Mouse (Mus musculus) forebrain, embryonic 12.5 days (tissue): ENCODE results near the gene Cbl. TPM values are rescaled to one million over a fixed set of nuclear protein-coding genes. Genes with fewer than 3 reads are reported as not detected.
A peak's percentile ranks its signal among the peaks of the same experiment; 100 is the strongest.
"Not testable (repeated sequence)": the region's sequence is repeated elsewhere in the genome, so short reads cannot be mapped to it uniquely, and the experiment has no call there.

Experiments used
- ATAC-seq: fragments of 200-750 bp; cut with Nextera tagmentation; 2 replicates; pipeline ENCODE4 v1.8.0; 2017; ENCODE audit warnings: moderate TSS enrichment; ENCODE audit not compliant: low FRiP score
- H3K27ac ChIP-seq: fragments of 300-500 bp; sonication (generic); 2 replicates; pipeline ENCODE4 v1.5.1; 2016; ENCODE audit warnings: mild to moderate bottlenecking
- H3K27me3 ChIP-seq: fragments of 300-500 bp; sonication (generic); 2 replicates; pipeline ENCODE4 v1.6.1; 2016; ENCODE audit warnings: mild to moderate bottlenecking
- H3K36me3 ChIP-seq: fragments of 300-500 bp; sonication (generic); replicated peaks from 2 replicates; pipeline ENCODE4 v1.6.1; 2016; ENCODE audit warnings: mild to moderate bottlenecking
- H3K4me1 ChIP-seq: fragments of 300-500 bp; sonication (generic); 2 replicates; pipeline ENCODE4 v1.6.1; 2016
- H3K4me2 ChIP-seq: fragments of 300-500 bp; sonication (generic); 2 replicates; pipeline ENCODE4 v1.6.1; 2016; ENCODE audit warnings: mild to moderate bottlenecking, moderate library complexity
- H3K4me3 ChIP-seq: fragments of 300-500 bp; sonication (generic); replicated peaks from 2 replicates; pipeline ENCODE4 v1.5.1; 2016; ENCODE audit warnings: mild to moderate bottlenecking
- H3K9ac ChIP-seq: fragments of 300-500 bp; sonication (generic); 2 replicates; pipeline ENCODE4 v1.6.1; 2016; ENCODE audit warnings: mild to moderate bottlenecking
- H3K9me3 ChIP-seq: fragments of 300-500 bp; sonication (generic); 2 replicates; pipeline ENCODE4 v1.6.1; 2016
- WGBS: fragments of 180-500 bp; shearing (Covaris S2); methylation state at CpG from one replicate; pipeline ENCODE4 v1.1.7; 2016; 5-methylcytosine and 5-hydroxymethylcytosine counted together
- polyA plus RNA-seq: library from polyadenylated mRNA; unstranded; fragments of >200 nt; fragmentation: Nextera tagmentation; extraction: Ambion mirVana; gene quantifications from 2 replicates; pipeline ENCODE4 v1.2.1, GENCODE M21; 2016

Gene Cbl
- polyA plus RNA-seq, 1 experiment from 2014 or later: 28.7 TPM

DNA sequence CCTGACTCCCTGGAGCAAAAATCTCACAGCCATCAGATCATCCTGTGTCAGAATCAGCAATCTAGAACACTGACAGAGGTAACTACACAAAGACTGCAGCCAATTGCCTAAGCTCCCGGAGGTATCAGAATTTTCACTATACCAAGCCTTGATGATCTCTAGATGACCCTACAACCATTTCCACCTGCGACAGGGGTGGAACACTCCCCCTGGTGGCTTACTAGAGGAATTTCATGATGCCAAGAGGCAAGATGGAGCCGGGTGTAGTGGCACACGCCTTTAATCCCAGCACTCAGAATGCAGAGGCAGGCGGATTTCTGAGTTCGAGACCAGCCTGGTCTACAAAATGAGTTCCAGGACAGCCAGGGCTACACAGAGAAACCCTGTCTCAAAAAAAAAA is 109.5 kb downstream of the Cbl start:
- Histone ChIP-seq H3K36me3 (no peaks in the 10 kb centered on the region), H3K4me3 (no peak overlapping the region), H3K9ac (no peak overlapping the region), H3K4me2 (no peak overlapping the region), H3K9me3 (no peaks in the 10 kb centered on the region), H3K4me1 (peaks cover 11% of the 10 kb centered on the region), H3K27me3 (0 out of 2 replicates have a peak, but pooled peaks cover 5% of the 10 kb centered on the region), H3K27ac (no peak overlapping the region)
- ATAC-seq: no peak
- WGBS: 71% methylated on average over 6 of the region's 6 CpGs

DNA sequence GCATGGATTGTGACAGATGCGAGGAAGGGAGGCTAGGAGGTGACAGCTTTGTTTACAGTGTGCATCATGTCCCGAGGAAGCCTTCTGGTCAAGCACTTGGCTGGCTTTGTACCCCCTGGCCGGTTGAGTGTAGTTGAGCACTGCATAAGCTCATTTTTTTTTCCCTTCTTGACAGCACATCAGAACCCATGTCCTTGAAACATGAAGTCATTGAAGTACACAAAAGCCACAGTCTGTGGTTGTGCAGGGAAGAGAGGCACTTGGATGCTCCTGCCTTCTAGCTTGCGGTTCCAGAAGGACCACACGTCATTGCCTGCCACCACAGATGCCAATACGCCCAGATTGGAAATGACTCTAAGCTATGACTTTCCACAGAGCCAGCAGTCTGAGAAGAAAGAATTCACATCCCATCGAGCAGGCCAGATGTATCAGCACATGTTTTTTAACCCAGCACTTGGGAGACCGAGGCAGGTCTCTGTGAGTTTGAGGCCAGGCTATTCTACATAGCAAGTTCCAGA is 113.8 kb downstream of the Cbl start:
- H3K9ac ChIP-seq: no peak overlapping the region
- H3K36me3 ChIP-seq: no peaks in the 10 kb centered on the region
- H3K27me3 ChIP-seq: no peaks in the 10 kb centered on the region
- H3K4me3 ChIP-seq: no peak overlapping the region
- H3K27ac ChIP-seq: no peak overlapping the region
- no peak for ATAC-seq
- WGBS: 87% methylated on average over 8 of the region's 8 CpGs
- H3K4me2 ChIP-seq: no peak overlapping the region
- no peaks in the 10 kb centered on the region for H3K4me1 ChIP-seq
- no peaks in the 10 kb centered on the region for H3K9me3 ChIP-seq

DNA sequence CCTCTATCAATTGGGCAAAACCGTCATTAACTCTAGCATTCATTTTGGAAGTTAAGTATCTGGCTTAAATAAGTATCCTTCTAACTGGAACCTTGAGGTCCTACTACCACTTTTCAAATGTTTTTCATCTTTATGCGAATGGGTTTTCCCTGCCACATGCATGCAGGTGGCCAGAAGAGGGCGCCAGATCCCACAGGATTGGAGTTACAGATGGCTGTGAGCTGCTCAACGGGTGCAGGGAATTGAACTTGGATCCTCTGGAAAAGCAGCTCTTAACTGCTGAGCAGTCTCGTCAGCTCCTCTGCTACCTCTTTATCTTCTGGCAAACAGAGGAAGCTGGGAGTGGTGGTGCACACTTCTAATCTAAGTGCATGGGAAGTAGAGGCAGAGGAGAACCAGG is 114.8 kb downstream of the Cbl start:
- Histone ChIP-seq H3K9ac (no peak overlapping the region), H3K27me3 (no peaks in the 10 kb centered on the region), H3K9me3 (no peaks in the 10 kb centered on the region), H3K4me2 (no peak overlapping the region), H3K4me1 (no peaks in the 10 kb centered on the region), H3K36me3 (no peaks in the 10 kb centered on the region), H3K4me3 (no peak overlapping the region), H3K27ac (no peak overlapping the region)
- ATAC-seq: no peak
- WGBS: 48% methylated on average over 5 of the region's 5 CpGs

DNA sequence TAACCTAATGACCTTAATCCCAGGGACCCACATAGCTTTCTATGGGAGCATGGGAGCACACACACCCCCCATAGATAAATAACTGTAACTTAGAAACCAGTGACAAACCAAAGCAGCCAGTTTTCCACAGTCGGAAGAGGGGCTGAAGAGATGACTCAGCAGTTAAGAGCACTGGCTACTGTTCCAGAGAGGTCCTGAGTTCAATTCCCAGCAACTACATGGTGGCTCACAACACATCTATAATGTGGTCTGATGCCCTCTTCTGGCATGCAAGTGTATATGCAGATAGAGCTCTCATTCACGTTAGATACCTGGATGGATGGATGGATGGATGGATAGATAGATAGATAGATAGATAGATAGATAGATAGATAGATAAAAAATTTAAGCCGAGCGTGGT is 117.7 kb downstream of the Cbl start:
- 88% methylated on average over 4 of the region's 4 CpGs for WGBS
- H3K9ac ChIP-seq: no peak overlapping the region
- no peak for ATAC-seq

DNA sequence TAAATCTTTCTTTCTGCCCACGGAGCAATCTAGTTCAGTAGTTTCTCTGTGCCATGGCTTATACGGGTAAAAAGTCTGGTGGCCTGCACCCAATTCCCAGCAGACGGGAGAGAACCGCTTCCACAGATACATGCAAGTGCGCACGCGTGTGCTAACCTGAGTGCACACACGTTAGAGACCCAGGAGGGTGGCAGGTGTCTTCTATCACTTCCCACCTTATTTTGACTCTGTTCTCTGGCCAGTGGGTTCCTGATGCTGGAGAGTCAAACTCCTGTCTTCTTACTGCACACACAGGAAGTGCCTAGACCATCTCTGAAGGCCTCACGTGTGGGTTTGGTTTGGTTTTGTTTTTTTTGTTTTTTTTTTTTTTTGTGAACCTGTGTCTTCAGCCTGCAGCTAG is 118.2 kb downstream of the Cbl start:
- H3K9ac ChIP-seq: no peak overlapping the region
- H3K36me3 ChIP-seq: no peaks in the 10 kb centered on the region
- no peak for ATAC-seq
- 95% methylated on average over 9 of the region's 9 CpGs for WGBS
- H3K4me2 ChIP-seq: no peak overlapping the region
- no peaks in the 10 kb centered on the region for H3K27me3 ChIP-seq
- no peaks in the 10 kb centered on the region for H3K9me3 ChIP-seq
- no peak overlapping the region for H3K4me3 ChIP-seq
- no peak overlapping the region for H3K27ac ChIP-seq
- peaks cover 9% of the 10 kb centered on the region for H3K4me1 ChIP-seq

More for the DNA sequence above, 117.7 kb downstream of the Cbl start:
- Histone ChIP-seq H3K9me3 (no peaks in the 10 kb centered on the region), H3K27me3 (no peaks in the 10 kb centered on the region), H3K4me1 (peaks cover 7% of the 10 kb centered on the region), H3K4me2 (no peak overlapping the region), H3K36me3 (no peaks in the 10 kb centered on the region), H3K27ac (no peak overlapping the region), H3K4me3 (no peak overlapping the region)

DNA sequence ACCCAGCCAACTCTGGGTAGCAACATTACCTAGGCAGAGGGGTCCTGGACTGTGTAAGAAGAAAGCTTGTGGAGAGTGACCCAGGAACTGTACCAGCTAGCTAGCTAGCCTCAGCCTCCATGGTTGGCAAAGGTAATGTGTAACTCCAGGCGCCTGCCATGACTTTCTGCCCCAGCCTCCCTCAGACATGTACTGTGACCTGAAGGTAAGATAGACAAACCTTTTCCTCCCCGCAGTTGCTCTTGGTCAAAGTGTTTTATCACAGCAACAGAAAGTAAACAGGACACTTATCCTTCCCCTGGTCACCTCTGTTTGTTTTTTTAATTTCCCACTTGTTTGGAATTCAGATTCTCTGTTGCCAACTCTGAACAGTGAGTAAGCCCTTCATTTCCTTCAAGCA is 119.4 kb downstream of the Cbl start:
- Histone ChIP-seq H3K36me3 (peaks cover 4% of the 10 kb centered on the region; the same call in 1 of the 2 replicates), H3K27ac (no peak overlapping the region)
- WGBS: 91% methylated on average over 2 of the region's 2 CpGs

DNA sequence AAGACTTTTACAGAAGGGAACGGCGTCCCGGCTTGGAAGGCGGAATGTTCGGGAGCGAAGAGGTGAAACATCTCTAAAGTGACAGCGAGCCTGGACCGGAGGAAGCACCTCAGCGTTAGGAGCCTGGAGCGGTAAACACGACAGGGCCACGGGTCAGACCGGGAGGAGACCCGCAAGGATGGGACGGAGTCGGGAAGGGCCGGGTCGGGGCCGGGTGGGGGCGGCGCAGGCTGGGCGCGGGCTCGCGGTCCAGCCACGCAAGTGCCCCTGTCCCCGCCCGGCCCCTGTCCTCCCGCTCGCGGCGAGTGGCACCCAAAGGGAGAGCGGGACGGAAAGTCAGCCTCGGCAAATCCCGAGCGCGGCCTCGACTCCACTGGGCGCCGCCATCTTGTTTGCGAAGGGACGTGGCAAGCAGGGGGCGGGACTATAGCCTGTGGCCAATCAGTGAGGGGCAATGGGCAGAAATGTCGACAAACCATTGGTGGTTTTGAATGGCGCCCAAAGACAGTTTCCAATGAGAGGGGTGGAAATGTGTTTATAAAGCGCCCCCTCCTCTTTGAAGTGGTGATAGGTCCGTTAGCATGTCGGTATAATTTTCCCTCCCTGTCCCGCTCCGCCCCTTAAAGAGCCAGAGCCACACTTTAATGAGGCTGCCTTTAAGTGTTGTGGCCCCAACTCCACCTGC is 120.6 kb downstream of the Cbl start, which contains the start of the genes Gm49380 and Rnf26:
Gene Gm49380, minus strand, starts transcription at position 396 of the 685 bp plus-strand sequence.
Gene Rnf26, minus strand, starts transcription at position 413 of the 685 bp plus-strand sequence.
- Histone ChIP-seq H3K9ac (peak within 1 kb of the TSS; percentile 80), H3K27ac (0 out of 2 replicates have a peak within 1 kb of the TSS, but pooled peaks have one; percentile 59)
- WGBS: under 1% methylated on average over 42 of the region's 51 CpGs

More for the DNA sequence above, 119.4 kb downstream of the Cbl start:
- Histone ChIP-seq H3K4me2 (no peak overlapping the region), H3K27me3 (no peaks in the 10 kb centered on the region), H3K9me3 (no peaks in the 10 kb centered on the region), H3K9ac (no peak overlapping the region), H3K4me1 (peaks cover 20% of the 10 kb centered on the region), H3K4me3 (no peak overlapping the region)
- ATAC-seq: no peak

DNA sequence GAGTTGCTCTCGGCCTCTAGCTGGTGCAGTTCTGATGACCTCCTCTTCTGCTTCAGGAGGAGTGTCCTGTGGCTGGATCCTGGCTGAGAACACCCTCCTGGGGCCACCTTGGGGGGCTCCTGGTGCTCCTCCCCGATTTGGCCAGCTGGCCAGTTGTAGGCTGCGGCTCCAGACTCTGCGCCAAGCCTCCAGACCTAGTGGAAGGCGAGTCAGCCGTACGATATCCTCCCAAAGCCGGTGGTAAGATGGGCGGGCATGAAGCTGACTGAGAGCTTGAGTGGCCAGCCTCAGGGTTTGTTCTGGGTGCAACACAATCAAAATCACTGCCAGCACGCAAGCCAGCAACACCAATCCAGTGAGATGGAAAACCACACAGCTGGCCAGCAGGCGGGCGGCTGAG is 121.9 kb downstream of the Cbl start:
- H3K9ac ChIP-seq, H3K27ac ChIP-seq, H3K36me3 ChIP-seq, ATAC-seq, H3K27me3 ChIP-seq, H3K9me3 ChIP-seq: not testable (repeated sequence)
- WGBS: 72% methylated on average over 9 of the region's 12 CpGs
- Histone ChIP-seq H3K4me2 (peak overlapping the region; percentile 59), H3K4me3 (peak overlapping the region; percentile 80), H3K4me1 (peaks cover 45% of the 10 kb centered on the region)

More for the DNA sequence above, 120.6 kb downstream of the Cbl start, which contains the start of the genes Gm49380 and Rnf26:
- Histone ChIP-seq H3K9me3 (no peaks in the 10 kb centered on the region), H3K36me3 (peaks cover 10% of the 10 kb centered on the region; the same call in 1 of the 2 replicates), H3K4me3 (peak within 1 kb of the TSS; percentile 80), H3K4me2 (peak within 1 kb of the TSS; percentile 59), H3K4me1 (peaks cover 32% of the 10 kb centered on the region), H3K27me3 (no peaks in the 10 kb centered on the region)
- peak; percentile 96 for ATAC-seq

DNA sequence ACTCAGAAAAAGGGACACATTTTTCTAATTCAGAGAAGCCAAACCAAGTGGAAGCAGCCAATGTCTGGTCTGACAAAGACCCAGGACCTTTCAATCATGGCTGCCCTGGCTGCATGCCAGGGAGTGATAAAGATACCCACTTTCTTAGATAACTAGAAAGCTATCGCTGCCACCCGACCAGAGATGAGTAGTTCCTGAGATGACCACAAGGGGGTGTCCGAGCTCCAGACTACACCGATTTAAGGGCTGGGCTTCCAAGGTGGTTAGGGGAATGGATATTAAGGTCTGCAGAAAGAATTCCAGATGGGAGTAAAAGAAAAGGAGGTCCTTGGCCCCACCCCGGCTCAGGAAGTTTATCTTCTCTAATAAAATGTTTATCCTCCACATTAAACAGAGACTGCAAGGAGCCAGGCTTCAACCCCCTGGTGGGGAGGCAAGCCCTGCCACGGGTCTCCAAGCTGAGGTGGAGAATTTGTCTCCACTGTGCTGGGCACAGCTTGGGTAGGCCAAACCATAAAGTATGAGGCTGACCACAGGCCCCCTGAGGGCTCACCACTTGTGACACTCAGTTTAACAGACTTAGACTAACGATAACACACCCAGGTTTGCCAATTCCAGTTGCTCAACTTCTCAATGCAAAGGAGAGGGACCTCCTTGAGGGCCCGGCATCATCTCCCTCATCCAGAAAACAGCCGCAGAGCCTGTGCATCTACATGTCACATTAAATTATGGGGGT is 124.3 kb downstream of the Cbl start:
- Histone ChIP-seq H3K36me3 (peaks cover 30% of the 10 kb centered on the region), H3K9me3 (no peaks in the 10 kb centered on the region), H3K4me1 (peaks cover 55% of the 10 kb centered on the region), H3K27me3 (no peaks in the 10 kb centered on the region), H3K27ac (no peak overlapping the region), H3K9ac (peak overlapping the region; percentile 39), H3K4me2 (peak overlapping the region; percentile 39), H3K4me3 (peak overlapping the region; percentile 11)
- WGBS: 38% methylated on average over 9 of the region's 9 CpGs
- ATAC-seq: no peak

DNA sequence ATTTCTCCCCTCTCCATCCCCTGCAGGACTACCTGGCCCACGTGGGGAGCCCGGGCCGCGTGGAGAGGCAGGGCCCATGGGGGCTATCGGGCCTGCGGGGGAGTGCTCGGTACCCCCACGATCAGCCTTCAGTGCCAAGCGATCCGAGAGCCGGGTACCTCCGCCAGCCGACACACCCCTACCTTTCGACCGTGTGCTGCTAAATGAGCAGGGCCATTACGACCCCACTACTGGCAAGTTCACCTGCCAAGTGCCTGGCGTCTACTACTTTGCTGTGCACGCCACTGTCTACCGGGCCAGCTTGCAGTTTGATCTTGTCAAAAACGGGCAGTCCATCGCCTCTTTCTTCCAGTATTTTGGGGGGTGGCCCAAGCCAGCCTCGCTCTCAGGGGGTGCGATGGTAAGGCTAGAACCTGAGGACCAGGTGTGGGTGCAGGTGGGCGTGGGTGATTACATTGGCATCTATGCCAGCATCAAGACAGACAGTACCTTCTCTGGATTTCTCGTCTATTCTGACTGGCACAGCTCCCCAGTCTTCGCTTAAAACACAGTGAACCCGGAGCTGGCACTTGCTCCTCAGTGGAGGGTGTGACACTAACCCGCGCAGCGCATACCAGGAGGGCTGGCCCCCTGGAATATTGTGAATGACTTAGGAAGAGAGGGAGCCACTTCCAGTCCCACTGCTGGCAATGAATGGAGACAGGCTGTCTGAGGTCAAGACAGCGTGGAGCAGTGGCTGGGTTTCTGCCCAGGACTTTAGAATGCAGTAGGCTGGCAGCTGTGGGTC is 125.4 kb downstream of the Cbl start:
- Histone ChIP-seq H3K4me2 (peak overlapping the region; percentile 41), H3K9ac (peak overlapping the region; percentile 39; the same call in 1 of the 2 replicates), H3K9me3 (no peaks in the 10 kb centered on the region), H3K36me3 (peaks cover 37% of the 10 kb centered on the region), H3K4me3 (0 out of 2 replicates have a peak overlapping the region, but pooled peaks have one; percentile 11), H3K4me1 (peaks cover 55% of the 10 kb centered on the region), H3K27ac (no peak overlapping the region), H3K27me3 (no peaks in the 10 kb centered on the region)
- ATAC-seq: no peak
- WGBS: 85% methylated on average over 31 of the region's 31 CpGs

DNA sequence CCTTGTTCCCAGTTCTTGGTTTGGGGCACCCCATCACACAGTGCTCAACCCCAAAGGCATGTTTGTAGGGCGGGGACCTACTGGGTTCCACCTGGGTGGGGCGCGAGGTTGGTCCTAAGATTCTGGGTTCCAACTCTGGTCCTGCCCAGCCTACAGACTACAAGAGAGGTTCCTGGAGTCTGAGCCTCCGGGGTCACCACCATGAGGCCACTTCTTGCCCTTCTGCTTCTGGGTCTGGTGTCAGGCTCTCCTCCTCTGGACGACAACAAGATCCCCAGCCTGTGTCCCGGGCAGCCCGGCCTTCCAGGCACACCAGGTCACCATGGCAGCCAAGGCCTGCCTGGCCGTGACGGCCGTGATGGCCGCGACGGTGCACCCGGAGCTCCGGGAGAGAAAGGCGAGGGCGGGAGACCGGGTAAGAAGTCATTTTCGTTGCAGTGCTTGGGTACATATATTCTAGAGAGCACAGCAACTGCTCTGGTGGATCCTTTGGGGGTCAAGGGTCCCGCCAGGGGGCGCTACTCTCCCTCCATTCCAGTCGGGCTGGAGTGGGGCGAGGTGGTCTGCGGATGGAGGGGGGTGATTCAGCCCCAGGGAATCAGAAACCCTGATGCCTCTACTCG is 126.2 kb downstream of the Cbl start:
- H3K4me2 ChIP-seq: peak overlapping the region; percentile 41
- H3K4me3 ChIP-seq: no peak overlapping the region; the same call in 1 of the 2 replicates
- WGBS: 34% methylated on average over 25 of the region's 25 CpGs
- no peaks in the 10 kb centered on the region for H3K9me3 ChIP-seq
- H3K4me1 ChIP-seq: peaks cover 55% of the 10 kb centered on the region
- peak overlapping the region; percentile 37; the same call in 1 of the 2 replicates for H3K27ac ChIP-seq
- no peak for ATAC-seq
- no peaks in the 10 kb centered on the region for H3K27me3 ChIP-seq
- peaks cover 37% of the 10 kb centered on the region for H3K36me3 ChIP-seq
- H3K9ac ChIP-seq: peak overlapping the region; percentile 40
